Mouse (Mus musculus): ENCODE data around the gene Dusp7. TPM values are rescaled to one million over a fixed set of nuclear protein-coding genes. Genes with fewer than 3 reads are reported as not detected.

Gene Dusp7
- total and polyA plus RNA-seq, 3 experiments = 6.2 to 11.4 (median 8.0) TPM

DNA sequence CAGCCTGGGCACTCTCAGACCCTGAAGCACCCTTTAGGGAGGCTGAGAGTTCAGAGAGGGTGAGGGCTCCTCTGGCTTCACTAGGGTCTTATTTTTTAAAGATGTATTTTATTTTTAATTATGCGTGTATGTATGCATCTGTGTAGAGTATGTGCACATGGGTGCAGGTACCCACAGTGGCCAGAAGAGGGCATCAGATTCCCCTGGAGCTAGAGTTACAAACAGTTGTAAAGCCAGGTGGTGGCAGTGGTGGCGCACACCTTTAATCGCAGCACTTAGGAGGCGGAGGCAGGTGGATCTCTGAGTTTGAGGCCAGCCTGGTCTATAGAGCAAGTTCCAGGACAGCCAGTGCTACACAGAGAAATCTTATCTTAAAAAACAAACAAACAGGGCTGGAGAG, 40.7 kb downstream of the Dusp7 start:
- H3K9ac ChIP-seq (ENCODE audit: insufficient read depth, low read depth) = no peak overlapping the region
- H3K4me2 ChIP-seq (ENCODE audit: insufficient read depth, low read depth, poor library complexity, severe bottlenecking) = no peak overlapping the region
- H3K79me2 ChIP-seq (replicated peaks; ENCODE audit: control insufficient read depth, extremely low read depth, insufficient read depth, poor library complexity, severe bottlenecking) = no peaks in the 10 kb centered on the region
- peaks cover 2% of the 10 kb centered on the region for H3K9me3 ChIP-seq (replicated peaks; ENCODE audit: low read length)
- H3K36me3 ChIP-seq (replicated peaks in 1 of 2; ENCODE audit: control insufficient read depth in 1 of 2, insufficient read depth in 1 of 2, low read length in 1 of 2) = no peaks in the 10 kb centered on the region
- TF ChIP-seq PAX5 (IDR thresholded peaks at IDR 0.05; ENCODE audit: low read length) (no peak), SIN3A (IDR thresholded peaks at IDR 0.05; ENCODE audit: low read length) (no peak), POLR2A (IDR thresholded peaks at IDR 0.05; ENCODE audit: low read depth, low read length) (no peak), KAT2A (IDR thresholded peaks at IDR 0.05; ENCODE audit: insufficient replicate concordance, low read length) (no peak), CTCF (conservative IDR thresholded peaks at IDR 0.05 in 1 of 2, IDR thresholded peaks at IDR 0.05 in 1 of 2; ENCODE audit: low read depth in 2 of 2, low read length in 2 of 2) (peak in 1 of 2 experiments; percentile 40; a peak in 1 of 4 replicates), CHD2 (IDR thresholded peaks at IDR 0.05; ENCODE audit: low read length) (no peak)
- peaks cover 32 to 64% of the 10 kb centered on the region in 2 experiments for H3K4me1 ChIP-seq (ENCODE audit: control insufficient read depth in 1 of 2, insufficient read depth in 2 of 2)
- no peak overlapping the region for H3K27ac ChIP-seq (ENCODE audit: insufficient read depth, low read depth)
- no peak overlapping the region for H3K4me3 ChIP-seq (replicated peaks in 1 of 3; ENCODE audit: low read depth in 2 of 3, low read length in 2 of 3, poor library complexity in 1 of 3)
- no peak for DNase-seq (ENCODE audit: extremely low read depth)
- H3K27me3 ChIP-seq (replicated peaks) = no peaks in the 10 kb centered on the region
- in situ Hi-C loops (cut with MboI; ENCODE audit: low pct_ligation_motif_present, low pct_unique_long_range_greater_than_20kb, low sequenced_read_pairs) (no loop called here), dilution Hi-C loops (cut with MboI; ENCODE audit: extremely low pct_ligation_motif_present, extremely low pct_unique_long_range_greater_than_20kb, low sequenced_read_pairs) (no loop called here)

DNA sequence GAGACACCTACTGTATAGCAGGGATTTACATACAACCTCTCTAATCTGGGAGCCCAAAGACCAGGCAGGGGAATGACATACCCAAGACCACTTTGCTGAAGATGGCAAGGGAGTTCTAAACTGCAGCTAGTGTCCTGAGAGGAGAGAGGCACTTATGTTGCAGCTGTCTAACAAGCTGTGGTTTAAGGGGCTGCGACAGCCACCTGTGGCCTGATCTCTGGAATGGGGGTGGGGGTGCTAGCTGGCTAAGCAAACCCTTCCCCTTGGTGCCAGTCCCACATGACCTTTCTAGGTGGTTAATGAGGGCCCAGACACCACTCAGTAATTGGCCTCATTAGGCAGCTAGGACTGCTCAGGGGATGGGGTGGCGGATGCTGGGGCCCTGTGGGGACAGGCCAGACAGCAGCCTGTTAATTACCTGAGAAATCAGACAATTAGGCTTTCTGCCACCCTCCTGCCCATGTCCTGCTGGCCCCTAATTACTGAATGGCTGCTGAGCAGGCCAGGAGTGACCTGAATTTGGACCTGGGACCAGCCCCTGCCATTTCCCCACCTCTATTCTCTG, 41.7 kb downstream of the Dusp7 start:
- in situ Hi-C loops (cut with MboI; ENCODE audit: low pct_ligation_motif_present, low pct_unique_long_range_greater_than_20kb, low sequenced_read_pairs) = loop anchor here (5.0 kb wide), 2 partner anchors 43 to 103 kb away; partner anchors contain the start of gene Dusp7
- TF ChIP-seq TBP (conservative IDR thresholded peaks at IDR 0.05; ENCODE audit: low read depth, low read length) = no peak
- TF ChIP-seq TCF12 (IDR thresholded peaks at IDR 0.05; ENCODE audit: low read depth, low read length) = 0 out of 2 replicates have a peak, but pooled peaks have one; percentile 10
- Histone ChIP-seq H3K27ac (ENCODE audit: insufficient read depth, low read depth) (no peak overlapping the region), H3K36me3 (replicated peaks in 1 of 2; ENCODE audit: control insufficient read depth in 1 of 2, insufficient read depth in 1 of 2, low read length in 1 of 2) (no peaks in the 10 kb centered on the region), H3K4me3 (replicated peaks in 1 of 3; ENCODE audit: low read depth in 2 of 3, low read length in 2 of 3, poor library complexity in 1 of 3) (no peak overlapping the region), H3K9ac (ENCODE audit: insufficient read depth, low read depth) (no peak overlapping the region), H3K79me2 (replicated peaks; ENCODE audit: control insufficient read depth, extremely low read depth, insufficient read depth, poor library complexity, severe bottlenecking) (no peaks in the 10 kb centered on the region), H3K4me1 (ENCODE audit: control insufficient read depth in 1 of 2, insufficient read depth in 2 of 2) (peaks cover 32 to 64% of the 10 kb centered on the region in 2 experiments), H3K4me2 (ENCODE audit: insufficient read depth, low read depth, poor library complexity, severe bottlenecking) (no peak overlapping the region), H3K9me3 (replicated peaks; ENCODE audit: low read length) (peaks cover 2% of the 10 kb centered on the region), H3K27me3 (replicated peaks) (no peaks in the 10 kb centered on the region)
- dilution Hi-C loops (cut with MboI; ENCODE audit: extremely low pct_ligation_motif_present, extremely low pct_unique_long_range_greater_than_20kb, low sequenced_read_pairs) = no loop called here
- DNase-seq (ENCODE audit: extremely low read depth) = peak; percentile 29

DNA sequence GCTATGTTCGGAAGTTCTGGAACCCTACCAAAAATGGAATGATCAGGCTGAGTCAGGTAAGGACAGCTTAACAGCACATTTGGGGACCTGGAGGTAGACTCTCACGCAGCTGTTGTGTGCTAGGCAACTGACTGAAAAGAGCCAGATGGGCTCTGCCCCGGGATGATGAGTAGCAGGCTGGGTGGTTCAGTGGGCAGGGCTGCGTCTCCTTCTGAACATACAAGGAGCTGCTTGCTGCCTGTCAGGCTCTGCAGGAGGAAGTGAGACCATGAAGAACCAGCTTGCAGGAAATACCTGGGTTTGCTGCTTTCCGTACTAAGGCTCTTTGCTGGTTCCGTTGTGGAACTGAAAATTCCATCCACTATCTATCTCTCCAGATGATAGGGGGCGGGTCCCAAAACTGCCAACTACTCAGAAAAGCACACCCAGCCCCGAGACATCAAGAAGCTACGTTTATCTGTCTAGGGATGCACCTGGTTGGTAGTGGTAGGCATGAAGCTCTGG, 42.7 kb downstream of the Dusp7 start:
- Histone ChIP-seq H3K36me3 (replicated peaks in 1 of 2; ENCODE audit: control insufficient read depth in 1 of 2, insufficient read depth in 1 of 2, low read length in 1 of 2) (no peaks in the 10 kb centered on the region), H3K27me3 (replicated peaks) (no peaks in the 10 kb centered on the region), H3K79me2 (replicated peaks; ENCODE audit: control insufficient read depth, extremely low read depth, insufficient read depth, poor library complexity, severe bottlenecking) (no peaks in the 10 kb centered on the region), H3K9me3 (replicated peaks; ENCODE audit: low read length) (peaks cover 2% of the 10 kb centered on the region), H3K9ac (ENCODE audit: insufficient read depth, low read depth) (no peak overlapping the region), H3K4me2 (ENCODE audit: insufficient read depth, low read depth, poor library complexity, severe bottlenecking) (peak overlapping the region; percentile 42), H3K4me1 (ENCODE audit: control insufficient read depth in 1 of 2, insufficient read depth in 2 of 2) (peaks cover 32 to 54% of the 10 kb centered on the region in 2 experiments), H3K4me3 (replicated peaks in 1 of 3; ENCODE audit: low read depth in 2 of 3, low read length in 2 of 3, poor library complexity in 1 of 3) (no peak overlapping the region), H3K27ac (ENCODE audit: insufficient read depth, low read depth) (no peak overlapping the region)
- in situ Hi-C loops (cut with MboI; ENCODE audit: low pct_ligation_motif_present, low pct_unique_long_range_greater_than_20kb, low sequenced_read_pairs) (loop anchor here (5.0 kb wide), 2 partner anchors 44 to 104 kb away; partner anchors contain the start of gene Dusp7), dilution Hi-C loops (cut with MboI; ENCODE audit: extremely low pct_ligation_motif_present, extremely low pct_unique_long_range_greater_than_20kb, low sequenced_read_pairs) (no loop called here)
- peak; percentile 80 for DNase-seq (ENCODE audit: extremely low read depth)
- TF ChIP-seq POLR2AphosphoS2 (IDR thresholded peaks at IDR 0.05; ENCODE audit: low read depth, low read length) (no peak), ETS1 (conservative IDR thresholded peaks at IDR 0.05; ENCODE audit: low read depth, low read length) (0 out of 2 replicates have a peak, but pooled peaks have one; percentile 24), JUN (IDR thresholded peaks at IDR 0.05; ENCODE audit: insufficient read depth, low read depth, low read length) (no peak), USF1 (IDR thresholded peaks at IDR 0.05; ENCODE audit: low read depth, low read length) (no peak), TBP (conservative IDR thresholded peaks at IDR 0.05; ENCODE audit: low read depth, low read length) (no peak), ZMIZ1 (IDR thresholded peaks at IDR 0.05; ENCODE audit: low read depth, low read length) (no peak), MYC (IDR thresholded peaks at IDR 0.05; ENCODE audit: low read depth, low read length) (0 out of 2 replicates have a peak, but pooled peaks have one; percentile 9), JUND (conservative IDR thresholded peaks at IDR 0.05; ENCODE audit: low read depth, low read length) (no peak), MXI1 (IDR thresholded peaks at IDR 0.05; ENCODE audit: low read depth, low read length) (no peak), RAD21 (IDR thresholded peaks at IDR 0.05; ENCODE audit: low read depth, low read length) (no peak), TCF12 (IDR thresholded peaks at IDR 0.05; ENCODE audit: low read depth, low read length) (peak; percentile 58; the same call in 1 of the 2 replicates), ELF1 (IDR thresholded peaks at IDR 0.05; ENCODE audit: low read depth, low read length) (peak; percentile 35; the same call in 1 of the 2 replicates), UBTF (IDR thresholded peaks at IDR 0.05; ENCODE audit: low read depth, low read length) (no peak), IRF4 (IDR thresholded peaks at IDR 0.05; ENCODE audit: low read depth, low read length) (peak; percentile 86), MAX (IDR thresholded peaks at IDR 0.05; ENCODE audit: low read length) (no peak), RCOR1 (conservative IDR thresholded peaks at IDR 0.05; ENCODE audit: low read depth, low read length) (no peak; the same call in 1 of the 2 replicates), CTCF (conservative IDR thresholded peaks at IDR 0.05 in 1 of 2, IDR thresholded peaks at IDR 0.05 in 1 of 2; ENCODE audit: low read depth in 2 of 2, low read length in 2 of 2) (no peak), ZKSCAN1 (IDR thresholded peaks at IDR 0.05; ENCODE audit: borderline replicate concordance, low read depth, low read length) (no peak), EP300 (IDR thresholded peaks at IDR 0.05; ENCODE audit: low read length) (peak; percentile 91), NRF1 (IDR thresholded peaks at IDR 0.05; ENCODE audit: low read depth, low read length) (no peak)

All from CH12.LX (cell line).